Mouse (Mus musculus) lung, adult 2 months (tissue): ENCODE results near the gene Sytl1. TPM values are rescaled to one million over a fixed set of nuclear protein-coding genes. Genes with fewer than 3 reads are reported as not detected.
A peak's percentile ranks its signal among the peaks of the same experiment; 100 is the strongest.

ENCODE experiments used
- DNase-seq: peaks from one replicate; pipeline ENCODE4 v3.0.0; 2022
- H3K4me1 ChIP-seq: fragments of 200-500 bp; 2 replicates; pipeline ENCODE4 v1.6.1; 2011; ENCODE audit warnings: low read length; ENCODE audit not compliant: control insufficient read depth, insufficient read depth
- H3K4me3 ChIP-seq: fragments of 200-500 bp; replicated peaks from 2 replicates; pipeline ENCODE3; 2011; ENCODE audit warnings: low read depth, mild to moderate bottlenecking, control low read depth, low read length; ENCODE audit errors: extremely low read depth
- CTCF ChIP-seq: fragments of 200-500 bp; IDR thresholded peaks from 2 replicates; pipeline ENCODE4 v1.5.1; 2011; ENCODE audit warnings: mild to moderate bottlenecking, low read length, control low read depth; ENCODE audit not compliant: insufficient read depth
- POLR2A ChIP-seq: fragments of 200-500 bp; IDR thresholded peaks from 2 replicates; pipeline ENCODE4 v1.6.1; 2011; ENCODE audit warnings: low read depth, mild to moderate bottlenecking, control low read depth, low read length, borderline replicate concordance; ENCODE audit errors: extremely low read depth
- WGBS: fragments of 180-500 bp; shearing (Covaris S2); methylation state at CpG from one replicate; pipeline ENCODE4 v1.1.7; 2018; 5-methylcytosine and 5-hydroxymethylcytosine counted together
- polyA plus RNA-seq: library from polyadenylated mRNA; depleted of rRNA; stranded (reverse); fragments of >200 nt; gene quantifications from 2 replicates; pipeline ENCODE4 v1.2.3, GENCODE M21; 2012

Sytl1 gene
- polyA plus RNA-seq, 1 experiment, result 23.0 TPM

GRCm38 (mm10) chr4:133253412-133253811 is 9.5 kb downstream of the Sytl1 start:
- WGBS, result 80% methylated on average over 12 of the region's 12 CpGs
- no peak for DNase-seq
- H3K4me1 ChIP-seq, result no peaks in the 10 kb centered on the region
- no peak overlapping the region for H3K4me3 ChIP-seq
- TF ChIP-seq POLR2A (no peak), CTCF (no peak)

- peaks cover under 1% of the 10 kb centered on the region; the same call in 1 of the 2 replicates for H3K4me1 ChIP-seq
- no peak for DNase-seq
- TF ChIP-seq POLR2A (no peak), CTCF (no peak)
- H3K4me3 ChIP-seq, result no peak overlapping the region
- WGBS, result 70% methylated on average over 4 of the region's 4 CpGs
Measured at GRCm38 (mm10) chr4:133252089-133252488, 10.8 kb downstream of the Sytl1 start.

GRCm38 (mm10) chr4:133251214-133251613 is 11.7 kb downstream of the Sytl1 start:
- no peak for DNase-seq
- no peak overlapping the region for H3K4me3 ChIP-seq
- no peak for TF ChIP-seq POLR2A
- TF ChIP-seq CTCF, result no peak
- H3K4me1 ChIP-seq, result peaks cover 5% of the 10 kb centered on the region; the same call in 1 of the 2 replicates
- 48% methylated on average over 31 of the region's 31 CpGs for WGBS

GRCm38 (mm10) chr4:133250609-133251008 is 12.3 kb downstream of the Sytl1 start:
- TF ChIP-seq POLR2A (no peak), CTCF (peak; percentile 57)
- peak; percentile 86 for DNase-seq
- 12% methylated on average over 22 of the region's 22 CpGs for WGBS
- peaks cover 5% of the 10 kb centered on the region; the same call in 1 of the 2 replicates for H3K4me1 ChIP-seq
- H3K4me3 ChIP-seq, result no peak overlapping the region

- DNase-seq, result no peak
- 77% methylated on average over 13 of the region's 13 CpGs for WGBS
- H3K4me1 ChIP-seq, result peaks cover 7% of the 10 kb centered on the region
- no peak overlapping the region for H3K4me3 ChIP-seq
- TF ChIP-seq CTCF (no peak), POLR2A (no peak)
Measured at GRCm38 (mm10) chr4:133247806-133248449, 15.0 kb downstream of the Sytl1 start.

GRCm38 (mm10) chr4:133247072-133247471 is 15.8 kb downstream of the Sytl1 start:
- no peak for DNase-seq
- no peak for TF ChIP-seq CTCF
- TF ChIP-seq POLR2A, result no peak
- Histone ChIP-seq H3K4me1 (peaks cover 11% of the 10 kb centered on the region), H3K4me3 (no peak overlapping the region)
- WGBS, result 38% methylated on average over 15 of the region's 15 CpGs

GRCm38 (mm10) chr4:133244289-133244688 is 18.6 kb downstream of the Sytl1 start:
- no peak for DNase-seq
- 69% methylated on average over 1 of the region's 1 CpGs for WGBS
- TF ChIP-seq CTCF, result no peak
- no peak for TF ChIP-seq POLR2A
- no peak overlapping the region for H3K4me3 ChIP-seq
- H3K4me1 ChIP-seq, result peaks cover 11% of the 10 kb centered on the region

GRCm38 (mm10) chr4:133243538-133243937 is 19.4 kb downstream of the Sytl1 start:
- TF ChIP-seq CTCF (no peak), POLR2A (no peak)
- H3K4me1 ChIP-seq, result peaks cover 11% of the 10 kb centered on the region
- no peak for DNase-seq
- WGBS, result 34% methylated on average over 13 of the region's 13 CpGs
- no peak overlapping the region for H3K4me3 ChIP-seq

GRCm38 (mm10) chr4:133242710-133243109 is 20.2 kb downstream of the Sytl1 start:
- H3K4me3 ChIP-seq, result no peak overlapping the region
- 71% methylated on average over 9 of the region's 9 CpGs for WGBS

GRCm38 (mm10) chr4:133241910-133242309 is 21.0 kb downstream of the Sytl1 start:
- DNase-seq, result no peak
- H3K4me3 ChIP-seq, result peak overlapping the region; percentile 52
- 18% methylated on average over 11 of the region's 11 CpGs for WGBS
- H3K4me1 ChIP-seq, result peaks cover 8% of the 10 kb centered on the region
- TF ChIP-seq POLR2A (no peak), CTCF (no peak)

More at GRCm38 (mm10) chr4:133242710-133243109, 20.2 kb downstream of the Sytl1 start:
- H3K4me1 ChIP-seq, result peaks cover 11% of the 10 kb centered on the region
- TF ChIP-seq CTCF (no peak), POLR2A (no peak)
- DNase-seq, result no peak
